Mouse (Mus musculus) brain, embryonic 14.5 days (tissue): ENCODE measurements at regions not wholly inside any gene's neighbourhood (a gene's known extent, or its start where the extent isn't known, plus 50 kb on each side); places are given as distances from the start of the nearest gene placed in this dataset.

Source experiments
- CTCF ChIP-seq: fragments of 200-500 bp; IDR thresholded peaks from 2 replicates; pipeline ENCODE4 v1.5.1; 2012; ENCODE audit warnings: inconsistent platforms, mild to moderate bottlenecking, moderate library complexity, borderline replicate concordance; ENCODE audit not compliant: insufficient read depth, insufficient read length; ENCODE audit errors: extremely low read depth
- POLR2A ChIP-seq: fragments of 200-500 bp; IDR thresholded peaks from 2 replicates; pipeline ENCODE4 v1.6.1; 2012; ENCODE audit warnings: mild to moderate bottlenecking, inconsistent platforms, borderline replicate concordance; ENCODE audit not compliant: poor library complexity, insufficient read depth, insufficient read length, severe bottlenecking; ENCODE audit errors: extremely low read depth

DNA sequence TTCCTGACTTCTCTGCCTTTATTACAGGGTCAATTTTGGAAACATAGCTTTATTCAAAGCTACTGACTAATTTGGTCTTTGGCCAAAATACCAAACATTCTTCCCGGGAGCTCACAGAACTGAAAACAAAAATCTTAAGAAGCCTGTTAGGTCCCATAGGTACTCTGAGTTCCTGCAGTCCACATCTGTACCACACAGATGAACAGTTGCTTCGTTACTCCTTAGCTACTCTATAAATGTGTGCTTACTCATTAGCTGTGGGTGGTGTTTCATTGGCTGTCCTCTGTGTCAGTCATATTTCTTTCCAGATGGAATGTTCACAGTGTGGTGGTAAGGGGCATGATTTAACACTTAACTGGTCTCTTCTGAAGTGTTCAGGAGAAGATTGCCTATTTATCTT lies 70.3 kb upstream of the Col11a1 start:
- TF ChIP-seq POLR2A (no peak), CTCF (no peak)
